Mouse (Mus musculus): ENCODE data around the gene Mtrr.

DNA sequence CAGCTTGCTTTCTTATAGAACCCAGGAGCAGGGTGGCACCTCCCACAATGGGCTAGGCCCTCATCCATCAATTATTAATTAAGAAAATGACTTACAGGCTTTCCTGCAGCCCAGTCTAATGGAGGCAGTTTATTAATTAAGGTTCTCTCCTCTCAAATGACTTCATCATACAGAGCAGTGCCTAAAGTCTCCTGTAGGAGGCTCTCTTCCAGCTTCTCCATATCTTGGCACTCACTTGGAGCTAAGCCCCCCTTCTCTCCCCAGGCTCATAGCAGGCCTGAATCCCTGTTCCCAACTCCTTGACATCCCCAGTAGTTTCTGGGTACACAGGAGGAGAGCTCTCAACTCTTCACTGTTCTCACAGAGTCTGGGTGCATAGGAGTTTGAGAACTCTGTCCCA lies 17.0 kb upstream of the Mtrr start:
- TF ChIP-seq CTCF (IDR thresholded peaks at IDR 0.05; ENCODE audit: low read depth) (no peak; the same call in 1 of the 2 replicates), EP300 (IDR thresholded peaks at IDR 0.05; ENCODE audit: low read depth) (no peak)

Data from liver, embryonic 14.5 days (tissue).